Mouse (Mus musculus): ENCODE measurements around the gene Ltbp1. TPM values are rescaled to one million over a fixed set of nuclear protein-coding genes. Genes with fewer than 3 reads are reported as not detected.

The Ltbp1 gene
- polyA plus RNA-seq, 1 experiment from 2014 or later: 48.0 TPM

GRCm38 (mm10) chr17:75005685-75006680 lies 615 bp downstream of the Ltbp1 start:
- peak overlapping the region; percentile 92 for H3K4me2 ChIP-seq (replicated peaks)
- H3K36me3 ChIP-seq: 0 out of 2 replicates have a peak, but pooled peaks cover 5% of the 10 kb centered on the region
- no peaks in the 10 kb centered on the region for H3K27me3 ChIP-seq
- H3K4me1 ChIP-seq: peaks cover 17% of the 10 kb centered on the region
- peak; percentile 69 for ATAC-seq (ENCODE audit: insufficient number of reproducible peaks, low FRiP score, low TSS enrichment, low read depth)
- peak overlapping the region; percentile 90 for H3K4me3 ChIP-seq (replicated peaks)
- H3K9me3 ChIP-seq (replicated peaks): no peaks in the 10 kb centered on the region
- WGBS: under 1% methylated on average over 92 of the region's 94 CpGs
- peak overlapping the region; percentile 85 for H3K9ac ChIP-seq
- H3K27ac ChIP-seq (replicated peaks): peak overlapping the region; percentile 94

GRCm38 (mm10) chr17:75010955-75011354 lies 5.6 kb downstream of the Ltbp1 start:
- Histone ChIP-seq H3K27ac (replicated peaks) (no peak overlapping the region), H3K27me3 (no peaks in the 10 kb centered on the region), H3K4me3 (replicated peaks) (no peak overlapping the region), H3K4me2 (replicated peaks) (no peak overlapping the region), H3K4me1 (peaks cover 32% of the 10 kb centered on the region), H3K9ac (no peak overlapping the region), H3K36me3 (peaks cover 13% of the 10 kb centered on the region; the same call in 1 of the 2 replicates), H3K9me3 (replicated peaks) (no peaks in the 10 kb centered on the region)
- ATAC-seq (ENCODE audit: insufficient number of reproducible peaks, low FRiP score, low TSS enrichment, low read depth): no peak
- 72% methylated on average over 6 of the region's 6 CpGs for WGBS

GRCm38 (mm10) chr17:75013211-75013610 lies 7.8 kb downstream of the Ltbp1 start:
- peaks cover 31% of the 10 kb centered on the region for H3K4me1 ChIP-seq
- H3K27me3 ChIP-seq: no peaks in the 10 kb centered on the region
- WGBS: 71% methylated on average over 4 of the region's 4 CpGs
- no peak overlapping the region; the same call in 1 of the 2 replicates for H3K27ac ChIP-seq (replicated peaks)
- no peak overlapping the region for H3K4me2 ChIP-seq (replicated peaks)
- no peaks in the 10 kb centered on the region for H3K9me3 ChIP-seq (replicated peaks)
- H3K36me3 ChIP-seq: peaks cover 13% of the 10 kb centered on the region; the same call in 1 of the 2 replicates
- no peak for ATAC-seq (ENCODE audit: insufficient number of reproducible peaks, low FRiP score, low TSS enrichment, low read depth)
- no peak overlapping the region for H3K9ac ChIP-seq
- H3K4me3 ChIP-seq (replicated peaks): no peak overlapping the region

GRCm38 (mm10) chr17:75013868-75014267 lies 8.5 kb downstream of the Ltbp1 start:
- no peak overlapping the region for H3K4me3 ChIP-seq (replicated peaks)
- peaks cover 38% of the 10 kb centered on the region for H3K4me1 ChIP-seq
- H3K4me2 ChIP-seq (replicated peaks): no peak overlapping the region
- H3K36me3 ChIP-seq: peaks cover 13% of the 10 kb centered on the region; the same call in 1 of the 2 replicates
- H3K27me3 ChIP-seq: no peaks in the 10 kb centered on the region
- no peak overlapping the region for H3K9ac ChIP-seq
- no peak for ATAC-seq (ENCODE audit: insufficient number of reproducible peaks, low FRiP score, low TSS enrichment, low read depth)
- no peaks in the 10 kb centered on the region for H3K9me3 ChIP-seq (replicated peaks)
- 47% methylated on average over 10 of the region's 10 CpGs for WGBS
- H3K27ac ChIP-seq (replicated peaks): 0 out of 2 replicates have a peak overlapping the region, but pooled peaks have one; percentile 39

- Histone ChIP-seq H3K9me3 (replicated peaks) (no peaks in the 10 kb centered on the region), H3K4me2 (replicated peaks) (no peak overlapping the region), H3K36me3 (peaks cover 8% of the 10 kb centered on the region; the same call in 1 of the 2 replicates), H3K4me3 (replicated peaks) (no peak overlapping the region), H3K27me3 (no peaks in the 10 kb centered on the region), H3K4me1 (peaks cover 46% of the 10 kb centered on the region), H3K27ac (replicated peaks) (no peak overlapping the region; the same call in 1 of the 2 replicates), H3K9ac (no peak overlapping the region)
- WGBS: 74% methylated on average over 24 of the region's 24 CpGs
- no peak for ATAC-seq (ENCODE audit: insufficient number of reproducible peaks, low FRiP score, low TSS enrichment, low read depth)
Measured at GRCm38 (mm10) chr17:75014601-75015356, 9.4 kb downstream of the Ltbp1 start.

- Histone ChIP-seq H3K9ac (no peak overlapping the region), H3K4me2 (replicated peaks) (no peak overlapping the region), H3K9me3 (replicated peaks) (no peaks in the 10 kb centered on the region), H3K27ac (replicated peaks) (no peak overlapping the region), H3K27me3 (no peaks in the 10 kb centered on the region), H3K4me1 (peaks cover 49% of the 10 kb centered on the region), H3K36me3 (peaks cover 8% of the 10 kb centered on the region; the same call in 1 of the 2 replicates), H3K4me3 (replicated peaks) (no peak overlapping the region)
- WGBS: 82% methylated on average over 6 of the region's 6 CpGs
- ATAC-seq (ENCODE audit: insufficient number of reproducible peaks, low FRiP score, low TSS enrichment, low read depth): no peak
Measured at GRCm38 (mm10) chr17:75015546-75015945, 10.2 kb downstream of the Ltbp1 start.

GRCm38 (mm10) chr17:75017423-75017822 lies 12.1 kb downstream of the Ltbp1 start:
- Histone ChIP-seq H3K4me1 (peaks cover 49% of the 10 kb centered on the region), H3K9ac (no peak overlapping the region), H3K36me3 (peaks cover 3% of the 10 kb centered on the region; the same call in 1 of the 2 replicates), H3K4me3 (replicated peaks) (no peak overlapping the region), H3K9me3 (replicated peaks) (no peaks in the 10 kb centered on the region), H3K4me2 (replicated peaks) (no peak overlapping the region), H3K27ac (replicated peaks) (no peak overlapping the region), H3K27me3 (no peaks in the 10 kb centered on the region)
- 70% methylated on average over 7 of the region's 7 CpGs for WGBS
- no peak for ATAC-seq (ENCODE audit: insufficient number of reproducible peaks, low FRiP score, low TSS enrichment, low read depth)

GRCm38 (mm10) chr17:75018142-75018541 lies 12.8 kb downstream of the Ltbp1 start:
- Histone ChIP-seq H3K9ac (no peak overlapping the region), H3K4me2 (replicated peaks) (no peak overlapping the region), H3K27me3 (no peaks in the 10 kb centered on the region), H3K36me3 (peaks cover 3% of the 10 kb centered on the region; the same call in 1 of the 2 replicates), H3K4me3 (replicated peaks) (no peak overlapping the region), H3K27ac (replicated peaks) (no peak overlapping the region; the same call in 1 of the 2 replicates), H3K4me1 (peaks cover 48% of the 10 kb centered on the region), H3K9me3 (replicated peaks) (no peaks in the 10 kb centered on the region)
- 62% methylated on average over 5 of the region's 5 CpGs for WGBS
- peak; percentile 60; the same call in 1 of the 2 replicates for ATAC-seq (ENCODE audit: insufficient number of reproducible peaks, low FRiP score, low TSS enrichment, low read depth)

GRCm38 (mm10) chr17:75020026-75020425 lies 14.7 kb downstream of the Ltbp1 start:
- peaks cover 3% of the 10 kb centered on the region; the same call in 1 of the 2 replicates for H3K36me3 ChIP-seq
- no peak overlapping the region for H3K4me3 ChIP-seq (replicated peaks)
- peaks cover 30% of the 10 kb centered on the region for H3K4me1 ChIP-seq
- no peak overlapping the region for H3K4me2 ChIP-seq (replicated peaks)
- WGBS: 27% methylated on average over 7 of the region's 7 CpGs
- no peak overlapping the region for H3K9ac ChIP-seq
- H3K27ac ChIP-seq (replicated peaks): no peak overlapping the region
- H3K27me3 ChIP-seq: no peaks in the 10 kb centered on the region
- ATAC-seq (ENCODE audit: insufficient number of reproducible peaks, low FRiP score, low TSS enrichment, low read depth): no peak
- H3K9me3 ChIP-seq (replicated peaks): no peaks in the 10 kb centered on the region

GRCm38 (mm10) chr17:75020619-75021018 lies 15.3 kb downstream of the Ltbp1 start:
- no peak overlapping the region for H3K4me2 ChIP-seq (replicated peaks)
- no peak overlapping the region for H3K9ac ChIP-seq
- no peak for ATAC-seq (ENCODE audit: insufficient number of reproducible peaks, low FRiP score, low TSS enrichment, low read depth)
- H3K36me3 ChIP-seq: peaks cover 1% of the 10 kb centered on the region; the same call in 1 of the 2 replicates
- H3K9me3 ChIP-seq (replicated peaks): no peaks in the 10 kb centered on the region
- no peak overlapping the region for H3K27ac ChIP-seq (replicated peaks)
- H3K4me1 ChIP-seq: peaks cover 30% of the 10 kb centered on the region
- no peaks in the 10 kb centered on the region for H3K27me3 ChIP-seq
- WGBS: 54% methylated on average over 3 of the region's 3 CpGs
- H3K4me3 ChIP-seq (replicated peaks): no peak overlapping the region

All from embryonic facial prominence, embryonic 15.5 days (tissue).